Mouse (Mus musculus) cerebellum, postnatal 36 days (tissue): ENCODE data around the gene 2610301B20Rik.
"Not testable (repeated sequence)": the region's sequence is repeated elsewhere in the genome, so short reads cannot be mapped to it uniquely, and the experiment has no call there.

ENCODE experiments used
- DNase-seq, 2 experiments: peaks; one replicate each; pipeline ENCODE4 v3.0.0; 2021 to 2022; ENCODE audit warnings: mixed read lengths in 2 of 2

The 2610301B20Rik gene

GRCm38 (mm10) chr4:10873920-10874665 is at the start of gene 2610301B20Rik:
Gene 2610301B20Rik (plus strand): TSS chr4:10874498.
- DNase-seq, result peak; percentile 93 to 94

GRCm38 (mm10) chr4:10833273-10833672 is 41.0 kb upstream of the 2610301B20Rik start:
- DNase-seq, result no peak

GRCm38 (mm10) chr4:10835252-10836051 is 38.8 kb upstream of the 2610301B20Rik start:
- DNase-seq, result peak; percentile 60 to 68

GRCm38 (mm10) chr4:10845848-10846247 is 28.4 kb upstream of the 2610301B20Rik start:
- DNase-seq, result no peak

GRCm38 (mm10) chr4:10849812-10850211 is 24.5 kb upstream of the 2610301B20Rik start:
- no peak for DNase-seq

GRCm38 (mm10) chr4:10851013-10851412 is 23.3 kb upstream of the 2610301B20Rik start:
- no peak for DNase-seq

- DNase-seq, result no peak
These were observed 15.1 kb upstream of the 2610301B20Rik start for GRCm38 (mm10) chr4:10859174-10859573.

- no peak for DNase-seq
These were observed 14.3 kb upstream of the 2610301B20Rik start for GRCm38 (mm10) chr4:10859911-10860581.

- no peak for DNase-seq
These were observed 13.5 kb upstream of the 2610301B20Rik start for GRCm38 (mm10) chr4:10860825-10861224.

- DNase-seq, result not testable (repeated sequence)
These were observed 11.4 kb upstream of the 2610301B20Rik start for GRCm38 (mm10) chr4:10862882-10863281.

- DNase-seq, result no peak
These were observed 2.1 kb upstream of the 2610301B20Rik start for GRCm38 (mm10) chr4:10872231-10872630.

GRCm38 (mm10) chr4:10872685-10873539 is 1.4 kb upstream of the 2610301B20Rik start:
- DNase-seq, result peak in 1 of 2 experiments; percentile 15

GRCm38 (mm10) chr4:10873549-10873919 is 764 bp upstream of the 2610301B20Rik start:
- peak in 1 of 2 experiments; percentile 34 for DNase-seq

- peak in 1 of 2 experiments; percentile 54 for DNase-seq
These were observed 422 bp downstream of the 2610301B20Rik start for GRCm38 (mm10) chr4:10874718-10875121.

GRCm38 (mm10) chr4:10875407-10875806 is 1.1 kb downstream of the 2610301B20Rik start:
- peak in 1 of 2 experiments; percentile 6 for DNase-seq

- no peak for DNase-seq
These were observed 2.8 kb downstream of the 2610301B20Rik start for GRCm38 (mm10) chr4:10877057-10877456.

- no peak for DNase-seq
These were observed 9.6 kb downstream of the 2610301B20Rik start for GRCm38 (mm10) chr4:10883740-10884408.

GRCm38 (mm10) chr4:10888835-10889234 is 14.5 kb downstream of the 2610301B20Rik start:
- no peak for DNase-seq

GRCm38 (mm10) chr4:10896262-10896661 is 22.0 kb downstream of the 2610301B20Rik start:
- DNase-seq, result no peak

- no peak for DNase-seq
These were observed 22.6 kb downstream of the 2610301B20Rik start for GRCm38 (mm10) chr4:10896859-10897258.

- DNase-seq, result no peak
These were observed 31.0 kb downstream of the 2610301B20Rik start for GRCm38 (mm10) chr4:10905234-10905801.
